Mouse (Mus musculus): ENCODE measurements around the gene Angptl7. TPM values are rescaled to one million over a fixed set of nuclear protein-coding genes. Genes with fewer than 3 reads are reported as not detected.

The Angptl7 gene
- polyA plus RNA-seq, 1 experiment: 3.6 TPM

GRCm38 (mm10) chr4:148466511-148467079 is 33.7 kb downstream of the Angptl7 start:
- Histone ChIP-seq H3K36me3 (ENCODE audit: control insufficient read depth, insufficient read depth, low read length) (peaks cover 61% of the 10 kb centered on the region), H3K27me3 (ENCODE audit: control insufficient read depth, insufficient read depth, low read length) (no peaks in the 10 kb centered on the region), H3K4me3 (ENCODE audit: extremely low read depth, insufficient read depth, insufficient read length) (no peak overlapping the region), H3K4me1 (ENCODE audit: control insufficient read depth, insufficient read depth, insufficient read length) (no peaks in the 10 kb centered on the region), H3K27ac (ENCODE audit: insufficient read depth, low read length) (no peak overlapping the region)
- 99% methylated on average over 5 of the region's 5 CpGs for WGBS
- TF ChIP-seq CTCF (IDR thresholded peaks at IDR 0.05; ENCODE audit: extremely low read depth, insufficient read depth, insufficient read length, insufficient replicate concordance): no peak
- TF ChIP-seq POLR2A (IDR thresholded peaks at IDR 0.05; ENCODE audit: low read depth, low read length): no peak
- DNase-seq (ENCODE audit: low read depth in 1 of 2, low spot score in 2 of 2): no peak

GRCm38 (mm10) chr4:148464869-148465268 is 35.4 kb downstream of the Angptl7 start:
- H3K27ac ChIP-seq (ENCODE audit: insufficient read depth, low read length): no peak overlapping the region
- WGBS: 86% methylated on average over 12 of the region's 12 CpGs
- no peak overlapping the region for H3K4me3 ChIP-seq (ENCODE audit: extremely low read depth, insufficient read depth, insufficient read length)
- no peak for DNase-seq (ENCODE audit: low read depth in 1 of 2, low spot score in 2 of 2)
- H3K4me1 ChIP-seq (ENCODE audit: control insufficient read depth, insufficient read depth, insufficient read length): no peaks in the 10 kb centered on the region
- H3K27me3 ChIP-seq (ENCODE audit: control insufficient read depth, insufficient read depth, low read length): no peaks in the 10 kb centered on the region
- H3K36me3 ChIP-seq (ENCODE audit: control insufficient read depth, insufficient read depth, low read length): peaks cover 48% of the 10 kb centered on the region
- TF ChIP-seq POLR2A (IDR thresholded peaks at IDR 0.05; ENCODE audit: low read depth, low read length): no peak
- TF ChIP-seq CTCF (IDR thresholded peaks at IDR 0.05; ENCODE audit: extremely low read depth, insufficient read depth, insufficient read length, insufficient replicate concordance): no peak

- no peak for TF ChIP-seq POLR2A (IDR thresholded peaks at IDR 0.05; ENCODE audit: low read depth, low read length)
- no peak for TF ChIP-seq CTCF (IDR thresholded peaks at IDR 0.05; ENCODE audit: extremely low read depth, insufficient read depth, insufficient read length, insufficient replicate concordance)
- Histone ChIP-seq H3K4me3 (ENCODE audit: extremely low read depth, insufficient read depth, insufficient read length) (no peak overlapping the region), H3K36me3 (ENCODE audit: control insufficient read depth, insufficient read depth, low read length) (peaks cover 46% of the 10 kb centered on the region), H3K27ac (ENCODE audit: insufficient read depth, low read length) (no peak overlapping the region), H3K27me3 (ENCODE audit: control insufficient read depth, insufficient read depth, low read length) (no peaks in the 10 kb centered on the region), H3K4me1 (ENCODE audit: control insufficient read depth, insufficient read depth, insufficient read length) (no peaks in the 10 kb centered on the region)
- no peak for DNase-seq (ENCODE audit: low read depth in 1 of 2, low spot score in 2 of 2)
- 94% methylated on average over 12 of the region's 12 CpGs for WGBS
These were observed 36.0 kb downstream of the Angptl7 start for GRCm38 (mm10) chr4:148464301-148464700.

- peaks cover 45% of the 10 kb centered on the region for H3K36me3 ChIP-seq (ENCODE audit: control insufficient read depth, insufficient read depth, low read length)
- TF ChIP-seq POLR2A (IDR thresholded peaks at IDR 0.05; ENCODE audit: low read depth, low read length) (no peak), CTCF (IDR thresholded peaks at IDR 0.05; ENCODE audit: extremely low read depth, insufficient read depth, insufficient read length, insufficient replicate concordance) (no peak)
- no peaks in the 10 kb centered on the region for H3K4me1 ChIP-seq (ENCODE audit: control insufficient read depth, insufficient read depth, insufficient read length)
- H3K27me3 ChIP-seq (ENCODE audit: control insufficient read depth, insufficient read depth, low read length): no peaks in the 10 kb centered on the region
- no peak overlapping the region for H3K27ac ChIP-seq (ENCODE audit: insufficient read depth, low read length)
- WGBS: 88% methylated on average over 14 of the region's 14 CpGs
- H3K4me3 ChIP-seq (ENCODE audit: extremely low read depth, insufficient read depth, insufficient read length): no peak overlapping the region
- no peak for DNase-seq (ENCODE audit: low read depth in 1 of 2, low spot score in 2 of 2)
These were observed 36.9 kb downstream of the Angptl7 start for GRCm38 (mm10) chr4:148463208-148463960.

- no peak for DNase-seq (ENCODE audit: low read depth in 1 of 2, low spot score in 2 of 2)
- 93% methylated on average over 13 of the region's 13 CpGs for WGBS
- peaks cover 45% of the 10 kb centered on the region for H3K36me3 ChIP-seq (ENCODE audit: control insufficient read depth, insufficient read depth, low read length)
These were observed 37.5 kb downstream of the Angptl7 start for GRCm38 (mm10) chr4:148462717-148463116.

GRCm38 (mm10) chr4:148461772-148462171 is 38.5 kb downstream of the Angptl7 start:
- Histone ChIP-seq H3K27me3 (ENCODE audit: control insufficient read depth, insufficient read depth, low read length) (no peaks in the 10 kb centered on the region), H3K27ac (ENCODE audit: insufficient read depth, low read length) (no peak overlapping the region), H3K4me1 (ENCODE audit: control insufficient read depth, insufficient read depth, insufficient read length) (no peaks in the 10 kb centered on the region), H3K36me3 (ENCODE audit: control insufficient read depth, insufficient read depth, low read length) (peaks cover 50% of the 10 kb centered on the region), H3K4me3 (ENCODE audit: extremely low read depth, insufficient read depth, insufficient read length) (no peak overlapping the region)
- DNase-seq (ENCODE audit: low read depth in 1 of 2, low spot score in 2 of 2): no peak
- WGBS: 87% methylated on average over 4 of the region's 4 CpGs
- TF ChIP-seq POLR2A (IDR thresholded peaks at IDR 0.05; ENCODE audit: low read depth, low read length) (no peak), CTCF (IDR thresholded peaks at IDR 0.05; ENCODE audit: extremely low read depth, insufficient read depth, insufficient read length, insufficient replicate concordance) (no peak)

More at GRCm38 (mm10) chr4:148462717-148463116, 37.5 kb downstream of the Angptl7 start:
- Histone ChIP-seq H3K4me1 (ENCODE audit: control insufficient read depth, insufficient read depth, insufficient read length) (no peaks in the 10 kb centered on the region), H3K27me3 (ENCODE audit: control insufficient read depth, insufficient read depth, low read length) (no peaks in the 10 kb centered on the region), H3K4me3 (ENCODE audit: extremely low read depth, insufficient read depth, insufficient read length) (no peak overlapping the region), H3K27ac (ENCODE audit: insufficient read depth, low read length) (no peak overlapping the region)
- TF ChIP-seq CTCF (IDR thresholded peaks at IDR 0.05; ENCODE audit: extremely low read depth, insufficient read depth, insufficient read length, insufficient replicate concordance): no peak
- no peak for TF ChIP-seq POLR2A (IDR thresholded peaks at IDR 0.05; ENCODE audit: low read depth, low read length)

Measured in spleen, adult 2 months (tissue).